Mouse (Mus musculus) lung, adult 2 months (tissue): ENCODE results near the gene Ap2m1.

Experiments used
- CTCF ChIP-seq: fragments of 200-500 bp; IDR thresholded peaks from 2 replicates; pipeline ENCODE4 v1.5.1; 2011; ENCODE audit warnings: mild to moderate bottlenecking, low read length, control low read depth; ENCODE audit not compliant: insufficient read depth
- POLR2A ChIP-seq: fragments of 200-500 bp; IDR thresholded peaks from 2 replicates; pipeline ENCODE4 v1.6.1; 2011; ENCODE audit warnings: low read depth, mild to moderate bottlenecking, control low read depth, low read length, borderline replicate concordance; ENCODE audit errors: extremely low read depth

DNA sequence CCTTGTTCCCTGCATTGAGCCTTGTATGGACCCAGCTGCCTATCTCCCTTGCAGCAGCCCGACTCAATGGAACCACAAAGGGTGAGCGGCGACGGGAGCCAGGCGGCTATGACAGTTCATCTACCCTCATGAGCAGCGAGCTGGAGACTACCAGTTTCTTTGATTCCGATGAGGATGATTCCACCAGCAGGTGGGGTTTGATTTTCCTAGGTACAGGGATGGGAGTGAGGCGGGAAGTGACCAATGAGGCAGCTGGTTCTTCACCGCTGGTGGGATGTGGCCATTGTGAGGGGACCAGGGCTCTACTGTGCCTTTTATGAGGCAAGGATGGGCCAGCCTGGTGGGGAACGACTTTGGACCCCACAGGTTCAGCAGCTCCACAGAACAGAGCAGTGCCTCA is 11.4 kb upstream of the Ap2m1 start:
- no peak for TF ChIP-seq CTCF
- no peak for TF ChIP-seq POLR2A
